19 mouse cellular contexts compared by ENCODE assay signal in the genomic region with DNA sequence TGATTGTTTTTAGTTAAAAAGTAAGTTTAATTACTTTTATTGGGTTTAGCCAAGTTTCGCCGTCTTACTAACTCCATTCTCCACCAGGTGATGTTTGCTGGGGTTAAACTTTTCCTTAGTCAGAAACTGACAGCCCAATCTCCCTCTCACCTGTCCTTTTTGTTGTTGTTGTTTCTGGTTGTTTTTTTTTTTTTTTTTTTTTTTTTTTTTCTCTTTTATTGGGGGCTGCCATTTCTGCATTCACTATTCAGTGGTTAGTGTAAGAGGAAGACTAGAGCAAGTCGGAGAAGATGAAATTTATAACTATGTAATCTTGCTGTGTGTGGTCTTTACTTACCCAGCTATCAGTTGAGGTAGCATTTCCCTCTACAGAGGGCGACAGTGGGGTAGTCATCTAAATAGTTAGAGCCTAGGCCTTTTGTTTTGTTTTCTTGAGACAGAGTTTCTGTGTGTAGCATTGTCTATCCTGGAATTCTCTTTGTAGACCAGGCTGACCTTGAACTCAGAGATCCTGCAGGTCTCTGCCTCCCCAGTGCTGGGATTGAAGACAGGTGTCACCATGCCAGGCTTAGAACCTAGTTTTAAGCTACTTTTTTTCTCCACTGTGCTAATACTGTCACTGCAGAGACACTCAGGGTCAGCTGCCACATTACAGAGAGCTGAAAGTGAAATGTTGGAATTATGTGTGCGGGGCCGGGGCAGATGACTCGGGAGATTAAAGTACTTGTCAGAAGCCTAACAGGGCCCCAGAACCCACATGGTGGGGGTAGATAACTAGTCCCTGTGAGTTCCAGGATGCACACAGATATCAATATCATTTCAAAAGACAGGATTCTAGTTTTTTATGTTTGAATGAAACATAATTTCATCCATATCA. TPM values are rescaled to one million over a fixed set of nuclear protein-coding genes. Genes with fewer than 3 reads are reported as not detected.
DNase-seq lines count a peak whose midpoint lies in the region; ATAC-seq and TF ChIP-seq lines count a peak whose summit lies in the region.
"Had no signal": no experiment of that assay in that cellular context is flagged by ENCODE, and none has a peak within 500 bp of the region (broad histone marks: within the 10 kb centered on the region; RNA-seq: fewer than 3 reads in every experiment).

No protein-coding gene starts in this region.

- H3K9me3 ChIP-seq in intestine, embryonic 15.5 days = no peaks in the 10 kb centered on the region
- no peaks in the 10 kb centered on the region for H3K9me3 ChIP-seq in intestine, postnatal 0 days (ENCODE audit: control insufficient read depth)
- H3K9me3 ChIP-seq in forebrain, embryonic 11.5 days (ENCODE audit: control insufficient read depth, low read length) = no peaks in the 10 kb centered on the region
- H3K9me3 ChIP-seq: embryonic facial prominence, embryonic 13.5 days; heart, embryonic 13.5 days; hindbrain, embryonic 10.5 days; midbrain, embryonic 13.5 days had no signal

- H3K9ac ChIP-seq in intestine, embryonic 15.5 days = no peak overlapping the region
- H3K9ac ChIP-seq in intestine, postnatal 0 days (ENCODE audit: low read depth, low read length) = no peak overlapping the region
- H3K9ac ChIP-seq in forebrain, embryonic 11.5 days (ENCODE audit: low read length) = no peak overlapping the region
- H3K9ac ChIP-seq: embryonic facial prominence, embryonic 13.5 days; forebrain, postnatal 0 days; heart, embryonic 13.5 days; midbrain, embryonic 13.5 days had no signal

- no peaks in the 10 kb centered on the region for H3K27me3 ChIP-seq in intestine, embryonic 15.5 days (replicated peaks)
- no peaks in the 10 kb centered on the region for H3K27me3 ChIP-seq in intestine, postnatal 0 days (replicated peaks; ENCODE audit: control insufficient read depth, insufficient read depth, low read length)
- no peaks in the 10 kb centered on the region for H3K27me3 ChIP-seq in forebrain, embryonic 11.5 days (ENCODE audit: control insufficient read depth, insufficient read depth, low read length)
- H3K27me3 ChIP-seq: embryonic facial prominence, embryonic 13.5 days; heart, embryonic 13.5 days; midbrain, embryonic 13.5 days had no signal

- H3K27ac ChIP-seq in intestine, embryonic 15.5 days = no peak overlapping the region
- no peak overlapping the region for H3K27ac ChIP-seq in intestine, postnatal 0 days (ENCODE audit: low read depth, low read length)
- H3K27ac ChIP-seq in forebrain, embryonic 11.5 days (ENCODE audit: low read depth, low read length) = no peak overlapping the region
- H3K27ac ChIP-seq: embryonic facial prominence, embryonic 13.5 days; heart, embryonic 13.5 days; hindbrain, embryonic 10.5 days; midbrain, embryonic 13.5 days had no signal

- H3K4me3 ChIP-seq in intestine, embryonic 15.5 days (replicated peaks) = no peak overlapping the region
- no peak overlapping the region for H3K4me3 ChIP-seq in intestine, postnatal 0 days (ENCODE audit: low read depth, low read length)
- H3K4me3 ChIP-seq in forebrain, embryonic 11.5 days (ENCODE audit: low read depth, low read length) = no peak overlapping the region
- H3K4me3 ChIP-seq: embryonic facial prominence, embryonic 13.5 days; heart, embryonic 13.5 days; hindbrain, embryonic 10.5 days; midbrain, embryonic 13.5 days; myocyte had no signal

- peak; percentile 66; the same call in 1 of the 2 replicates for ATAC-seq in intestine, embryonic 15.5 days
- ATAC-seq in intestine, postnatal 0 days = no peak
- ATAC-seq in megakaryocyte-erythroid progenitor cell, adult 5-6 weeks (replicated peaks; ENCODE audit: low FRiP score, low TSS enrichment, poor library complexity, severe bottlenecking) = peak; percentile 99
- no peak for ATAC-seq in forebrain, embryonic 11.5 days (replicated peaks; ENCODE audit: low FRiP score)
- ATAC-seq: forebrain, postnatal 0 days; midbrain, embryonic 13.5 days had no signal

- H3K4me1 ChIP-seq in intestine, embryonic 15.5 days (replicated peaks) = no peaks in the 10 kb centered on the region
- no peaks in the 10 kb centered on the region for H3K4me1 ChIP-seq in intestine, postnatal 0 days (replicated peaks; ENCODE audit: control insufficient read depth, insufficient read depth, low read length)
- H3K4me1 ChIP-seq in forebrain, embryonic 11.5 days (replicated peaks; ENCODE audit: control insufficient read depth, insufficient read depth, low read length) = no peaks in the 10 kb centered on the region
- H3K4me1 ChIP-seq: embryonic facial prominence, embryonic 13.5 days; heart, embryonic 13.5 days; hindbrain, embryonic 10.5 days; midbrain, embryonic 13.5 days had no signal

- peak; percentile 68 for DNase-seq in c-Kit-negative CD71-positive TER-119-positive erythroid progenitor cells, embryonic 14.5 days (ENCODE audit: low read depth, low spot score)
- peak; percentile 89 for DNase-seq in liver
- DNase-seq in cerebellum, adult 11-12 months = no peak
- DNase-seq in forebrain, embryonic 11.5 days (ENCODE audit: low spot score) = no peak
- no peak for DNase-seq in T-cell, adult 2 months (ENCODE audit: low spot score)
- DNase-seq: cerebellum, adult 2 months; forebrain, postnatal 0 days; gastrocnemius, postnatal 10 days; kidney, postnatal 14 days; lung, postnatal 36 days; thymus, postnatal 14 days had no signal

- no peak for TF ChIP-seq CTCF in intestine, postnatal 0 days (IDR thresholded peaks at IDR 0.05; ENCODE audit: low read depth)

- H3K4me2 ChIP-seq in intestine, embryonic 15.5 days (replicated peaks) = no peak overlapping the region
- H3K4me2 ChIP-seq in intestine, postnatal 0 days (replicated peaks; ENCODE audit: low read depth) = no peak overlapping the region
- H3K4me2 ChIP-seq in forebrain, embryonic 11.5 days (ENCODE audit: low read depth, low read length, severe bottlenecking) = no peak overlapping the region
- H3K4me2 ChIP-seq: embryonic facial prominence, embryonic 13.5 days; heart, embryonic 13.5 days; midbrain, embryonic 13.5 days had no signal

- H3K36me3 ChIP-seq in intestine, embryonic 15.5 days = no peaks in the 10 kb centered on the region
- no peaks in the 10 kb centered on the region for H3K36me3 ChIP-seq in intestine, postnatal 0 days (ENCODE audit: control insufficient read depth, insufficient read depth)
- no peaks in the 10 kb centered on the region for H3K36me3 ChIP-seq in forebrain, embryonic 11.5 days (ENCODE audit: control insufficient read depth, insufficient read depth, low read length)
- H3K36me3 ChIP-seq: midbrain, embryonic 13.5 days had no signal

- WGBS in intestine, embryonic 15.5 days = 88% methylated on average over 7 of the region's 7 CpGs
- WGBS in intestine, postnatal 0 days = 92% methylated on average over 7 of the region's 7 CpGs
- WGBS in forebrain, embryonic 11.5 days = 91% methylated on average over 7 of the region's 7 CpGs

RNA-seq across cellular contexts. Expression of a gene that starts 46.2 kb away (rescaled TPM):
- 24.7 and 25.0 TPM in 2 replicates for polyA plus RNA-seq in intestine, embryonic 15.5 days (2015; fragmentation: Nextera tagmentation; extraction: Ambion mirVana)
- 9.4 and 9.8 TPM in 2 replicates for polyA plus RNA-seq in intestine, postnatal 0 days (2015; fragmentation: Nextera tagmentation; extraction: Ambion mirVana)
- total RNA-seq in megakaryocyte-erythroid progenitor cell, adult 5-6 weeks (2014; fragmentation: Nextera tagmentation) = 43.8 and 49.1 TPM in 2 replicates
- total RNA-seq in megakaryocyte-erythroid progenitor cell, adult 5-6 weeks (2017) = 16.8 and 22.9 TPM in 2 replicates
- polyA plus RNA-seq in forebrain, embryonic 11.5 days (2014; fragmentation: Nextera tagmentation; extraction: Ambion mirVana) = 37.8 and 42.7 TPM in 2 replicates

Comparison
In these comparisons a context has a peak if more than half of its experiments do, and no peak if none do; other contexts are left out.
1. ATAC-seq: peak in intestine, embryonic 15.5 days (single experiment) and megakaryocyte-erythroid progenitor cell, adult 5-6 weeks (single experiment); none in intestine, postnatal 0 days (single experiment) and forebrain, embryonic 11.5 days (single experiment).
2. DNase-seq: peak in c-Kit-negative CD71-positive TER-119-positive erythroid progenitor cells, embryonic 14.5 days (single experiment) and liver (single experiment); none in cerebellum, adult 11-12 months (single experiment), forebrain, embryonic 11.5 days (single experiment) and T-cell, adult 2 months (single experiment).